Mouse (Mus musculus) monocyte, adult 2 months (primary cell): Measurements from ENCODE around the gene Acrbp.

Experiments
- DNase-seq, 2 experiments: peaks; one replicate each; pipeline ENCODE4 v3.0.0; 2022; ENCODE audit warnings: low spot score in 2 of 2, low read depth in 1 of 2

Gene Acrbp

GRCm38 (mm10) chr6:125097951-125098350, 48.5 kb downstream of the Acrbp start:
- no peak for DNase-seq

- DNase-seq = no peak
These were observed 49.0 kb downstream of the Acrbp start for GRCm38 (mm10) chr6:125098513-125098912.

- no peak for DNase-seq
These were observed 50.0 kb downstream of the Acrbp start for GRCm38 (mm10) chr6:125099421-125099971.

- no peak for DNase-seq
These were observed 52.0 kb downstream of the Acrbp start for GRCm38 (mm10) chr6:125101444-125101843.

GRCm38 (mm10) chr6:125104223-125104622, 54.7 kb downstream of the Acrbp start:
- DNase-seq = no peak

- DNase-seq = no peak
These were observed 58.2 kb downstream of the Acrbp start for GRCm38 (mm10) chr6:125107705-125108104.

GRCm38 (mm10) chr6:125109371-125109770, 59.9 kb downstream of the Acrbp start:
- DNase-seq = no peak

- no peak for DNase-seq
These were observed 61.4 kb downstream of the Acrbp start for GRCm38 (mm10) chr6:125110927-125111326.

- no peak for DNase-seq
These were observed 63.1 kb downstream of the Acrbp start for GRCm38 (mm10) chr6:125112553-125112952.
